Mouse (Mus musculus): Measurements from ENCODE around the gene Wnt3a.

The Wnt3a gene

GRCm38 (mm10) chr11:59290702-59291303, at the start of gene Wnt3a:
TSS of gene Wnt3a (minus strand) at chr11:59290752.
- no peak for DNase-seq (ENCODE audit: low read depth, low spot score)

- DNase-seq (ENCODE audit: low read depth, low spot score) = no peak
These were observed 48.2 kb upstream of the Wnt3a start for GRCm38 (mm10) chr11:59338736-59339120.

- no peak for DNase-seq (ENCODE audit: low read depth, low spot score)
These were observed 47.6 kb upstream of the Wnt3a start for GRCm38 (mm10) chr11:59337955-59338735.

- no peak for DNase-seq (ENCODE audit: low read depth, low spot score)
These were observed 45.8 kb upstream of the Wnt3a start for GRCm38 (mm10) chr11:59336381-59336780.

- no peak for DNase-seq (ENCODE audit: low read depth, low spot score)
These were observed 45.4 kb upstream of the Wnt3a start for GRCm38 (mm10) chr11:59335942-59336341.

GRCm38 (mm10) chr11:59335150-59335549, 44.6 kb upstream of the Wnt3a start:
- DNase-seq (ENCODE audit: low read depth, low spot score) = no peak

GRCm38 (mm10) chr11:59332938-59333337, 42.4 kb upstream of the Wnt3a start:
- DNase-seq (ENCODE audit: low read depth, low spot score) = no peak

- no peak for DNase-seq (ENCODE audit: low read depth, low spot score)
These were observed 40.8 kb upstream of the Wnt3a start for GRCm38 (mm10) chr11:59331167-59331869.

- DNase-seq (ENCODE audit: low read depth, low spot score) = peak; percentile 49
These were observed 40.0 kb upstream of the Wnt3a start for GRCm38 (mm10) chr11:59330560-59330959.

GRCm38 (mm10) chr11:59329616-59330015, 39.1 kb upstream of the Wnt3a start:
- no peak for DNase-seq (ENCODE audit: low read depth, low spot score)

- DNase-seq (ENCODE audit: low read depth, low spot score) = no peak
These were observed 37.1 kb upstream of the Wnt3a start for GRCm38 (mm10) chr11:59327625-59328024.

- no peak for DNase-seq (ENCODE audit: low read depth, low spot score)
These were observed 34.2 kb upstream of the Wnt3a start for GRCm38 (mm10) chr11:59324777-59325176.

- DNase-seq (ENCODE audit: low read depth, low spot score) = no peak
These were observed 32.4 kb upstream of the Wnt3a start for GRCm38 (mm10) chr11:59322988-59323387.

GRCm38 (mm10) chr11:59316517-59316916, 26.0 kb upstream of the Wnt3a start:
- no peak for DNase-seq (ENCODE audit: low read depth, low spot score)

GRCm38 (mm10) chr11:59313944-59314343, 23.4 kb upstream of the Wnt3a start:
- DNase-seq (ENCODE audit: low read depth, low spot score) = no peak

GRCm38 (mm10) chr11:59313029-59313811, 22.7 kb upstream of the Wnt3a start:
- DNase-seq (ENCODE audit: low read depth, low spot score) = no peak

- no peak for DNase-seq (ENCODE audit: low read depth, low spot score)
These were observed 21.9 kb upstream of the Wnt3a start for GRCm38 (mm10) chr11:59312501-59312900.

- no peak for DNase-seq (ENCODE audit: low read depth, low spot score)
These were observed 21.5 kb upstream of the Wnt3a start for GRCm38 (mm10) chr11:59312060-59312459.

GRCm38 (mm10) chr11:59309976-59310375, 19.4 kb upstream of the Wnt3a start:
- DNase-seq (ENCODE audit: low read depth, low spot score) = no peak

GRCm38 (mm10) chr11:59309106-59309805, 18.7 kb upstream of the Wnt3a start:
- no peak for DNase-seq (ENCODE audit: low read depth, low spot score)

- no peak for DNase-seq (ENCODE audit: low read depth, low spot score)
These were observed 18.1 kb upstream of the Wnt3a start for GRCm38 (mm10) chr11:59308625-59309024.
